Mouse (Mus musculus) C2C12 (cell line): ENCODE measurements at regions not wholly inside any gene's neighbourhood (a gene's known extent, or its start where the extent isn't known, plus 50 kb on each side); places are given as distances from the start of the nearest gene placed in this dataset.

ENCODE experiments used
- CEBPB ChIP-seq: IDR thresholded peaks from one replicate; pipeline ENCODE4 v1.6.1; 2011; ENCODE audit warnings: low read depth, mild to moderate bottlenecking, control low read depth, moderate library complexity
- CTCF ChIP-seq: IDR thresholded peaks from one replicate; pipeline ENCODE4 v1.5.1; 2011; ENCODE audit not compliant: control insufficient read depth, insufficient read depth, insufficient read length
- FOSL1 ChIP-seq: IDR thresholded peaks from one replicate; pipeline ENCODE4 v1.8.0; 2011; ENCODE audit warnings: mild to moderate bottlenecking, low read length; ENCODE audit not compliant: poor library complexity, insufficient read depth, severe bottlenecking
- MAX ChIP-seq: IDR thresholded peaks from one replicate; pipeline ENCODE4 v1.6.1; 2011; ENCODE audit warnings: mild to moderate bottlenecking, control low read depth
- MYOD1 ChIP-seq: IDR thresholded peaks from one replicate; pipeline ENCODE4 v1.6.1; 2011; ENCODE audit warnings: low read depth; ENCODE audit not compliant: control insufficient read depth, insufficient read length
- MYOG ChIP-seq: IDR thresholded peaks from one replicate; pipeline ENCODE4 v1.6.1; 2011; ENCODE audit not compliant: control insufficient read depth, insufficient read length; ENCODE audit errors: extremely low read depth
- USF1 ChIP-seq: IDR thresholded peaks from one replicate; pipeline ENCODE4 v1.6.1; 2011; ENCODE audit warnings: low read depth, mild to moderate bottlenecking, control low read depth, moderate library complexity

DNA sequence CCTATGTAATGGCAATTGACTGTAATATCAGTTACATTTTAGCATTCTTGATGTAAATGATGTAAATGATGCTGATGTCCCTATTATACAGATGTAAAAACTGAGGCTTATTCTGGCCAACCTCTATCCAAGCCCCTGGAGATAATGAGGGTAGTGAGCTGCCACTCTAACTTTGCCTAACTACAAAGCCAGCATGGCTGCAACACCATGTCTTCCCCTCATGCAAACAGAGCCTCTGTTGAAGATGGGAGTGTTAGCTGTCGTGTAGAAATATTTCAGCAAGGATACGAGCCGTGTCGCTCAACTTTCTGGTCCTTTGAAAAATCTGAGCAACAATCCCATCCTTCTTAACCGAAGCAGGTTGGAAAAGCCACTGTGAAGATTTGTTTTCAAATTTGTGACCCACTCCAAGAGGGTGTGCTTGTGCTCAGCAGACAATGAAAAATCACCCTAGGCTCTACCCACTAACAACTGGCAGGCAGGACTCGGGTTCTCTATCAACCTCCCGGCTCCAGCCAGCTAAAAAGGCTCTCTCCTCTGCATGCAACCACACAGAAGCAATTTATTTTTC is 90.2 kb downstream of the Il20rb start:
- TF ChIP-seq MYOG (no peak), CTCF (no peak), MYOD1 (no peak), MAX (no peak), USF1 (no peak), FOSL1 (no peak), CEBPB (no peak)
